Mouse (Mus musculus): ENCODE data around the gene Itga6.
"Not testable (repeated sequence)": the region's sequence is repeated elsewhere in the genome, so short reads cannot be mapped to it uniquely, and the experiment has no call there.

The Itga6 gene

DNA sequence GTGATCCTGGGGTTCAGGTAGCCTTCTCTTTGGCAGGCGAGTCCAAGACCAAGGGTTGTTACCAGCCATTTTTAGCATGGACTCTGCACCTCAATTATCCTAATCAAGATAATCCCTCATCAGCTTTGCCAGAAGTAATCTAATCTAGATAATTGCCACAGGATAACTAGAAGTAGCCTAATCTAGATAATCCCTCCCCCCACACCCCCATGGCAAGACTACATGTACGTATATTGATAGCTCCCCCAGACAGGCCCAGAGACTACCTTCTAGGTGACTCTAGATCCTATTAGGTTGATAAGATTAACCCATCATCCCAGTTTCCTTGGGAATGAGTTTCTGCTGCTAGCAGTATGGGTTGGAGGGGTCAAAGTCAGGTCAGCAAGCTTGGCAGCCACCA lies 146.1 kb downstream of the Itga6 start:
- no peak for DNase-seq (ENCODE audit: low read depth, low spot score)

DNA sequence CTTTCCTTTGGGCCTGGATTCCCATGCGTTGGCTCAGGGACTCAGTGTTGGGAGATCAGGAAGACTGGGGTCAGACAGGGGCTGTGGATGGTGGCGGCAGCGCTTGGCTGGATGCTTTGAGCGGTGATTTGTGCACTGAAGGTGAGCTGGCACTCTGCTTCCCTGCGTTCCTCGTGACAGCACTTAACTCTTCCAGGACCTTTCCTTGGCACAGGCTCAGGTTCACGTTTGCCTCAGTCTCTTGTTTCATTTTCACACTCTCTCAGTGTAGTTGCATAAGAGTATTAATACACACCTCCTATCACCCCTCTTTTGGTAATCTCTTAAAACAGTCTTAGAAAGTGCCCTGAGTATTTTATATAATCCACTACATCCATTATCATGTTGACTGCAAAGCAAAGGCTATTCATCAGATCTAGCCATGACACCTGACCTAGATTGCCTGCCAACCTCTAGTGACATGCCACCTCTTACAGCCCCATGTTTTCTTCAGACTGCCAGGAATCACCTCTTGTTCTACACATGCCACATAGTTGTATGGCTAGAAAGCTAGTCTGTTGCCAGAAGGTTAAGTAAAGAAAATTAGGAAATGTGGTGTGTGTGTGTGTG lies 147.4 kb downstream of the Itga6 start:
- no peak for DNase-seq (ENCODE audit: low read depth, low spot score)

DNA sequence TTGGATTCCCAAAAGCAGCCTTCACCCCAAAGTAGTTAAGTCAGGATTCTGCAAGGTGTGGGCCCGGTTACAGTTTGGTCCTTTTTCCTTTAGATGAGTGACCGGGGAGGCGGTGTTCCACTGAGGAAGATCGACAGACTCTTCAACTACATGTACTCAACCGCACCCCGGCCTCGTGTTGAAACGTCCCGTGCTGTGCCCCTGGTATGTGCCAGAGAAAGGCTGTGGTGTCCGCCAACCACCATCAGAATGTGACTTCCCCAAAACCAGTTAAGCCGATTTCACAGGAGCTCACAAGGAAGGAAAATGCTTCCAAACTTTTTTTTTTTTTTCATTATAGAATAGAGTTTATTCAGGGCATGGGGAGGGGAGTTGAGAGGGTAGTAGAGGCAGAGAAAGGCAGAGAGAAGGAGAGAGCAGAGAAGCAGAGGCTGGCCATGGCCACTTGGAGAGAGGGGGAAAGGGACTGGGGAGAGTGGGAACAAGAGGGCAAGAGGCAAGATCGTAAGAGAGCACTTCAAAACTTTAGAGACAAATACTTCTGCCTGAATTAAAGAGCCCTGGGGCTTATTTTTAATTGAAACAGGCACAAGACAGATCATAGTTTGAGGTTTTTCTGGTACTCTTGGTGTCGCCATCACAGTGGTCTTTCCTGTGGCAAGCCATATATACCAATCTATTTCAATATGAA lies 150.3 kb downstream of the Itga6 start:
- no peak for DNase-seq (ENCODE audit: low read depth, low spot score)

DNA sequence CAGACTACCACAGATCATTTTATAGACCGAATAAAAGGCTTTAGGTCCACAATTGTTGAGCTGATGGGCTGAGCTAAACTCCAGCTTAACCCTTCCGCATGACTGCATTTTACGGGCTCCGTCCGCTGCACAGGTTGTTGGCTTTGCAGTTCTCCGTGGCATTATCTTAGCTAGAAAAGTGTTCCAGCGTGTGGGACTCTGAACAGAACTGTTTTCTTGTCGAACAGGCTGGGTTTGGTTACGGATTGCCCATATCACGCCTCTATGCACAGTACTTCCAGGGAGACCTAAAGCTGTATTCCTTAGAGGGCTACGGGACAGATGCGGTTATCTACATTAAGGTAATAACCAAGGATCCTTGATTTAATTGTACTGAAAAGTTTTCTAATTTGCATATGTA lies 152.0 kb downstream of the Itga6 start:
- DNase-seq (ENCODE audit: low read depth, low spot score), result peak; percentile 24

DNA sequence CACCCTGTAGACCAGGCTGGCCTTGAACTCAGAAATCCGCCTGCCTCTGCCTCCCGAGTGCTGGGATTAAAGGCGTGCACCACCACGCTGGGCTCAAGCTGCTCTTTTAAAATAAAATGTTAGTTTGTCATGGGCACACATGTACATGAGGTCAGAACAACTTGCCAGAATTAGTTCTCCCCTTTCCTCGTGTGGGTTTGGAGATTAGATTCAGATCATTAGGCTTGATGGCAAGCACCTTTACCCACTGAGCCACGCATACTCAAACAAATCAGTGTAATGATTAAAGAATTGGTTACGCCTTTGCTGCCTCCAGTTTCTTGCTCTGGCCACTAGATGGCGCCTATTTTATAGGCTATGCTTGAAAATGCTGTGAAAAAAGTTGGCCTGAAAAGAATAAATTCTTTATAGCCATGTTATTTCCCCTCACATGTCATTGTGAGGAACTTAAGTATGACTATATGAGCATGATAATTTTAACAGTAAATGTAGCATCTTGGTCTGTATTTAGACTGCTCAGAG lies 153.0 kb downstream of the Itga6 start:
- peak; percentile 59 for DNase-seq (ENCODE audit: low read depth, low spot score)

DNA sequence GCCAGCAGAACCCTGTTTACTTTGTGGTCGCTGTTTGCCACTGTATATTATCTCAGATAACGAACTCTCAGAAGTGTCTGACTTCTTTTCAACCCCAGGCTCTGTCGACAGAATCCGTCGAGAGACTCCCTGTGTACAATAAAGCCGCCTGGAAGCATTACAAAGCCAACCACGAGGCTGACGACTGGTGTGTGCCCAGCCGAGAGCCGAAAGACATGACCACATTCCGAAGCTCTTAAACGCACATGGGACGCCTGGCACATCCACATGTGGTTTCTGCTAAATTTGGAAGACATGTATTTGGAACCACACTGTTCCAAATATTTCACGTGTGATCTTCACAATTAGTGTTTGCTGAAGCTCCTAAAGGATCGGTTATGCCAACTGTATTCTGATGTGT lies 154.5 kb downstream of the Itga6 start:
- DNase-seq (ENCODE audit: low read depth, low spot score), result no peak

DNA sequence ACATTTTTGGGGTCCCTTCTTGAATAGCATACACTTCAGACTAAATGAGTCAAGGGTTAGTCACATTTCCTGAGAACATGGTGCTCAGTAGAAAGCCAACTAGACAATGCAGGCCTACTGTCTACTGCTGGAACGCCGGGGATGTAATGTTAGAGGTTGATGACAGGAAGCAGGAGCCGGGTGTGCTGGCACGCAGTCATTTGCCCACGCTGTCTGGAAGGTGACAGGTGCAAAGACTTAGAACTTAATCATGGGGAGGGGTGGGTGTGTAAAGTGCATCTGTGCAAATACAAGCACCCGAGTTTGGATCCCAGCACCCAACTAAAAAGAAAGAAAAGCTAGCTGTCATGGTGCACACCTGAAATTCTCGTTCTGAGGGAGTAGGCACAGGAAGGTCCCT lies 159.7 kb downstream of the Itga6 start:
- no peak for DNase-seq (ENCODE audit: low read depth, low spot score)

DNA sequence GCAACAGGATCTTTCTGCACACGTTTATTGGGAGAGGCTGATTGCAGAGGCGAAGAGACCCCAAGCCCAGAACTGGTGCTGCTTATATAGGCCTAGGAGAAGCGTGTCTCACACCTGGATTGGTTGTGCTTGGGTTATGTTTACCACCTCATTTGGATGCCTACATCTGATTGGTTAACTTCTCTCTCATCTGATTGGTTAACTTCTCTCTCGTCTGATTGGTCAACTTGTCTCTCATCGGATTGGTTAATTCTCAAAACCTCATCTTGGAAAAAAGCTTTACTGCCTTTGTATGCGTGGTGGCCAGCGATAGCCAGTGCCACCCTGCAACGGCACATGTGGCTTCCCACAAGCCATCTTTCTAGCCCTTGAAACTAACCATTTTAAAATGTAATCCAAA lies 160.9 kb downstream of the Itga6 start:
- DNase-seq (ENCODE audit: low read depth, low spot score), result not testable (repeated sequence)

Measured in mesoderm, embryonic 11.5 days (tissue).